Mouse (Mus musculus) mouse embryonic stem cell (cell line): ENCODE measurements at regions not wholly inside any gene's neighbourhood (a gene's known extent, or its start where the extent isn't known, plus 50 kb on each side); places are given as distances from the start of the nearest gene placed in this dataset.

Source experiments
- in situ Hi-C, 2 experiments: fragments of 300-500 bp; cut with MboI; formaldehyde crosslinking; loops; 1 replicate in 1 of 2; 3 replicates in 1 of 2; pipeline ENCODE4 v1.14.3; 2019 to 2020; ENCODE audit warnings: low sequenced_read_pairs in 2 of 2, low pct_unique_long_range_greater_than_20kb in 1 of 2, mixed read lengths in 1 of 2; ENCODE audit not compliant: unreplicated experiment in 1 of 2

DNA sequence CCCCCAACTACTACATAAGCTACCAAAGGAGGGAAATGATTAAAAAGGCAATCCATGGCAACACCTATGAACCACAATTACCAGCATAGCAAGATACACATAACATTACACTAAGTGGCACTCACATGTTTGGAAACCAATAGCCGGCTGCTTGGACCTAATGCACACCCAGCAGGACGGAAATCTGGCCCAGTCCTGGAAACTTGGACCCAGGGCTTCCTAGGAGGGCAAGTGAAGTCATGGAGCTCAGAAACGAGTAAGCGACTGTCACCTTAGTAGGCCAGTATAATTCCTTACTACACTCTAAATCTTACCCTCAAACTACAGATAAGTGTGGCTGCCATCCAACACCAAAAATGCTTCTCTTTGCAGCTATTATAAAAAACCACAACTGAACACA, 168.6 kb upstream of the Ppp2r3a start:
- in situ Hi-C loops, result no loop called here

DNA sequence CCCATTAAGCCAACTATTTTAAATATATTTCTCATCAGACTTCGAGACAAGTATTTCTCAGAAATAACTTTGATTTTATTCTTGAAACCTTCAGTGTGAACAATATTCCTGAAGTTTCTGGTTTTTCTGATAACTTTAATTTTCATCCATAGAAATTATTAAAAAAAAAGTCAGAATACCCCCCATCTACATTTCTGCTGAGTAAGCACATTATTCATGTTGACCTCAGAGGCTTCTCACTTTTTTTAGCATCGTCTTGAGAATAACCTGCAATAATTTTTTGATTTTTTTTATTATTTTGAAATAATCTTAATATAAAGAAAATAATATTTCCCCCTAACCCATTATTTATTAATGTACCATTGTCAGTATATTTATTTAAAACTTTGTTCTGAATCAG, 166.1 kb upstream of the Ppp2r3a start:
- in situ Hi-C loops, result no loop called here

DNA sequence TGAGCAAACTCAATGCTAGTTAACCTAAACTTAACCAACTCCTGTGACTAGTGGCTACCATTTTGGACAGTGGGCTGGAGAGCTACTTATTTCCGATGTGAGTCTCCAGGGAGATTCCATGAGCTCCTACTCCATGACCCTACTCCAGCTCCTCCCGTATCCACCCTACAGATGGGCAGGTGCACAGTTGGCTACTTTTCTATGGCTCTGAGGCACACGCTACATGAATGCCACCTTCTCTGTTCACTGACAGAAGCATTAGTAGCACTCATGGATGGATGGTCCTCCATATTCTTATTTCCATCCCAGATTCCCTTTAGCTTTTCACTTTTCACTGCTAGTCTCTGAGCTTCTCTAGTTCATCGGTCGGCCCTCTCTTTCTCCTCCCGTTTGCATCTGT, 164.7 kb upstream of the Ppp2r3a start:
- in situ Hi-C loops, result no loop called here

- in situ Hi-C loops, result no loop called here
Measured at GRCm38 (mm10) chr9:101413071-101413633, 161.6 kb upstream of the Ppp2r3a start.

- in situ Hi-C loops, result no loop called here
Measured at GRCm38 (mm10) chr9:101411951-101412350, 160.4 kb upstream of the Ppp2r3a start.

DNA sequence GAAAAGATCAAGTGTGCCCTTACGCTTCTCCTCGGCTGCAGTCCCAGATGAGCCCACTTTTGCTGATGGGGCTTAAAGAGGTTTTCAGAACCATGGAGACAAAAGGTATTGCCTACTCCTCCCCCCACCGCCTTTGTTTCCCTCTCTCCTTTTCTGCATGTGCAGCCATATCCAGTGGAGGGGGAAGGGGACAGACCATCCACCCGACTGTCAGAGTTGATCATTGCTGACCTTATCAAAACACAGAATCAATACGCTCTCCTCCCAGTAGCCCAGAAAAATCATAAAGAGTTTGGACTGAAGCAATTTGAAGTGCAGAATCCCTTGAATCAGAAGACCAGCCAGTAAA, 159.9 kb upstream of the Ppp2r3a start:
- in situ Hi-C loops, result no loop called here

DNA sequence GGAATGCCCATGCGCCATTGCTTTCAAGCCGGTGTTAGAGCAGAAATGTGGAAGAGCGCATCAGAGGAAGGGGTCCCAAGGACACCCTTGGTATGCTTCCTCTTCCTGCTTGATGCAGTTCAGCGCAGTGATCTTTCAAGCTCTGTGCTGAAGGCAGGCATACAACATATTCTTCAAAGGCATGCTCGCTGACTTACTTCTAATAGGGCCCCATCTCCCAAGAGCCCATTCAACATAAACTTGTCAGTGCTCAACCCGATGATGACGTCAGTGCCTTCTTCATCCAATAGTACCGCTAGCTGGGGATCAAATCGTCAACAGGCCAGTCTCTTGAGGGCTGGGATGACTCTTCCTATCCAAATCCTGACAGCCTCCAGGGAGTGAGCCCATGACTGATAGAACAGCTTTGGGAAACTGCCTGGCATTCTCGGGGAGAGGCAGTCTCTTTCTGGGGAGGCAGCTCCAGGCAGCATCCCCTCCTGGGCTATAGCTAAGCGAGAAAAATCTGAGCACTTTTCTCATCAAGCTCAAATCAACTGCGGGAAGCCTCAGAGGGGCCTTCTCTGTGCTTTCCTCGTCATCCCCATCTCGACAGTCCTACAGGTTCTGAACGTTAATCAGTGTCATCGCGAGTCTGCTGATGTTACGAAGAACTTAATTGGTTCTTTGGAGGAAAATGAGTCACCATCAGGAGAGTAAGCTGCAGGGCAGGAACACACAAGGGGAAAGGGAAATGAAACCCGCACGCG, 159.4 kb upstream of the Ppp2r3a start:
- in situ Hi-C loops, result no loop called here

GRCm38 (mm10) chr9:101410348-101410747, 158.8 kb upstream of the Ppp2r3a start:
- in situ Hi-C loops, result no loop called here

DNA sequence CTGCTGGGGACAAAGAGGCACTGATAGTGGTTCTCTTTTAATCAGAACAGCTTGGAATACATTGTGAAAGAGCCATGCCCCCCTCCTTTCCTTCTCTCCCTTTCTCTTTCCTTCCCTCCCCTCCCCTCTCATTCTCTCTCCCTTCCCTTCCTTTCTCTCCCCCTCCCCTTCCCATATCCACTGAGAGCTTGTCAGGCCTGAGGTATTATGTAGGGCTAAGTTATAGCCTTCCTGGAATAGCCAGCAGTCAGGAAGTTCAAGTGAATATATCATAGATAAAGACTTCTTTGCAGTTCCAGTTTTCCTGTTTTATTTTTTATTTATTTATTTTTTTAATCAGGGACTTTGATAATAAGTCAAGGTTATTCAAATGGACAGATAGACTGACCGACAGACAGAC, 156.5 kb upstream of the Ppp2r3a start:
- in situ Hi-C loops, result no loop called here

GRCm38 (mm10) chr9:101407141-101407540, 155.5 kb upstream of the Ppp2r3a start:
- in situ Hi-C loops, result no loop called here

DNA sequence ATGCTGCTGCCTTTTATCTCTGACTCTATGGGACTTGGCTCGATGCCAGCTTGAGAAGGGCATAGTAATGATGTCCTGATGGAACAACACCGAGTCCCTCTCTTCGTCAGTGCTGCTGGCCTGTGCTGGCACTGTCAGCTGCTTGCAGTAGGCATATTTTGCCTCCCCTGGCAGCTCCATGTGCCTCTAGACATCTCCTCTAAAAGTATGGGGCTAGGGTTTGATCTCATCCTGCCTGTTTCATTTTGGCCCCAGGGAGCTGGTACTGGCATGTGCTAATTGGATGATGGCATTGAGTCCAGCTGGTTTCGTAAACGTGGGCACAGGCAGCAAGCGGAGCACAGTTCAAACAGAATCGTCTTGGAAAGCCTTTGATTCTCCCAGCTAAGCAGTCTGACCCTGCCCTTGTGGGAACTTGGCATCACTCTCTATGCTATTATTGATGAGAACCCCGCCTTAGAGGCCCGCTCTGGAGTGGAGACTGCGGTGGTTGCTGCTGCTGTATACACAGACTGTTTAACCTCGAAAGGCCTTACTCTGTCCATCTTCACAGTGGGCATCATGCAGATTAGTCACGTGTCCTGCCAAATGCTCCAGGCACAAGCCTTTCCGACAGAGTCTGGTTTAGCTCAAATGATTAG, 153.0 kb upstream of the Ppp2r3a start:
- in situ Hi-C loops, result no loop called here

- in situ Hi-C loops, result no loop called here
Measured at GRCm38 (mm10) chr9:101404034-101404433, 152.4 kb upstream of the Ppp2r3a start.

- in situ Hi-C loops, result no loop called here
Measured at GRCm38 (mm10) chr9:101402544-101403194, 151.1 kb upstream of the Ppp2r3a start.

- in situ Hi-C loops, result no loop called here
Measured at GRCm38 (mm10) chr9:101401416-101401815, 149.8 kb upstream of the Ppp2r3a start.

- in situ Hi-C loops, result no loop called here
Measured at GRCm38 (mm10) chr9:101398858-101399257, 147.3 kb upstream of the Ppp2r3a start.

DNA sequence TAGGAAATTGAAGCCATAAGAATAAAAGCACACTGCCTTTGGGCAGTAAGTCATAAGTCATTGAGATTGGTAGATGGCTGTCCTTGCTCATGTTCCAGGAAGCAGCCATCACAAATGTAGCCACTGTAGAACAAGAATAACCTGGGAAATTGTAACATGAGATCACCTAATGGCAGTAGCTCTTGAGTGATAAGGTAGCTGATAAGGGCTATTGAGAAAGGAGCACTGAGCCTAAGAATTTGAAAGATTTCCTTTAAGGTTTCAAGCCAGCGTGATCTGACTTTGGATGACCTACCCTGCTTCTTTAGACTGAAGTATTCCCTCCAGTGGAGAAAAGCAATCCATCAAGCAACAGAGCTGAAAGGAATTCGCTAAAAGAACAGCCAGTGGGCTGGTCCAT, 117.8 kb upstream of the Ppp2r3a start:
- in situ Hi-C loops, result no loop called here

DNA sequence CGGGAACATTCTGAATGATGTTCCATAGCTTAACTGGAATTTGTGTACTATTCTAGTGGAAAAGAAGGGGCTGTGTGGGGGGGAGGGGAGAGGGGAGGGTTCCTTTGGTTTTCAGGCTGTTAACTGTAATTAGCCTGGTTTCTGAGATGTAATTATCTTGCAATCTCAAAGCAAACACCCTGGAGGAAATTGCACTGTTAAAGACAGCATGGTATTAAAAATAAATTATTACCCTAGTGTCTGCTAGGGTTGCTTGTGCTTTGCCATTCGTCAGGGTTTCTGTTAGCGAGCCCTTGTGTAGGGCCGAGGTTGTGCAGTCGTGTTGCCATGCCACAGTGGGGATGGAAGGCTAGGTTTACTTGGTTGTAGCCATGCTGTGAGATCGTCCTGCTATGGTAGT, 105.0 kb upstream of the Ppp2r3a start:
- in situ Hi-C loops, result no loop called here

DNA sequence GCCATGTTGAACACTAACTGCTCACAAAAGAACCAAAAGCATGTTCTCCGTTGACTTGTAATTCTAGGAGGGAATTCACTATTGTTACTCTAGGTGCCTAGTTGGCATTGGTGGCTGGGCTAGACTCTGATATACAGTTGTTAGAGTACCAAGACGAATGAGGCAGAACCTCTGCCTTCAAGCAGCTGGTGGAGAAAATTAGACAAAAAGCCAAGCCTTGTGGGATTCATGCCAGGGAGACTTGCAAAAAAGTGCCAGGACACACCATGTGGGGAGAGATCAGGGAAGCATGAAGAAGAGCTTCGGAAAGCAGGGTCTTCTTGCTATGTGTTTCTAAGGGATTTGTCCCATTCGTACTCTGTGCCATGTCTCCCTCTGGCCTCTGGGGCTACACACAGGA, 97.2 kb upstream of the Ppp2r3a start:
- in situ Hi-C loops, result no loop called here

DNA sequence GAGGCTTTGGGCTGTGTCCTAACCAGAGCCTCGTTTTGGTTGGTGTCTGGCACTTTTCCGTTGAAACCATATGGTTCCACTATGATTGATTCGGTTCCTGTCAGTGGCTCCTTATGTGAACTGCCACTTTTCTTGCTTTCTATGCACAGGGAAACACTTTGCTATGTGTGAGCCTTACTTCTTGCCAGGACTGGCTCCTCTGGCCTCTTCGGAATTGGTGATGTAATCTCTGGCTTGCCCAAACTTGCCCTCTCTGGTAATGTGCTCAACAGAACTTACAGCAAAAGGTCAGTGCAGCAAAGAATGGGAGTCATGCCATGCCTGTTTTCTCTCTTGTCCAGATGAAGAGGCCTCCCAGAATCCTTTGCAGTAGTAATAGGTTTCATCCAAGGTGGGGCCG, 91.3 kb upstream of the Ppp2r3a start:
- in situ Hi-C loops, result no loop called here
